Mouse (Mus musculus): ENCODE measurements at regions not wholly inside any gene's neighbourhood (a gene's known extent, or its start where the extent isn't known, plus 50 kb on each side); places are given as distances from the start of the nearest gene placed in this dataset.

- WGBS (ENCODE audit: insufficient replicate concordance), result 65% methylated on average over 1 of the region's 1 CpGs
Measured at GRCm38 (mm10) chr6:31058299-31058698, 99.4 kb upstream of the Klf14 start.

GRCm38 (mm10) chr6:31058961-31059360 is 100.1 kb upstream of the Klf14 start:
- DNase-seq (ENCODE audit: low read depth in 3 of 3, low spot score in 3 of 3), result no peak
- WGBS (ENCODE audit: insufficient replicate concordance), result 75% methylated on average over 3 of the region's 3 CpGs
- Histone ChIP-seq H3K36me3 (replicated peaks; ENCODE audit: control insufficient read depth, insufficient read depth, low read depth) (no peaks in the 10 kb centered on the region), H3K4me3 (ENCODE audit: insufficient read depth in 1 of 2, low read depth in 2 of 2, low read length in 2 of 2) (no peak overlapping the region), H3K27me3 (ENCODE audit: control insufficient read depth, insufficient read depth, low read length) (no peaks in the 10 kb centered on the region), H3K9me3 (ENCODE audit: control insufficient read depth, low read length) (no peaks in the 10 kb centered on the region), H3K27ac (no peak overlapping the region), H3K4me1 (replicated peaks; ENCODE audit: control insufficient read depth in 2 of 2, insufficient read depth in 2 of 2, low read length in 1 of 2) (no peaks in the 10 kb centered on the region), H3K9ac (replicated peaks) (no peak overlapping the region), H3K4me2 (ENCODE audit: low read depth) (no peak overlapping the region)
- no peak for ATAC-seq (ENCODE audit: insufficient read depth)
- TF ChIP-seq EP300 (IDR thresholded peaks at IDR 0.05; ENCODE audit: low read depth) (no peak), CTCF (IDR thresholded peaks at IDR 0.05; ENCODE audit: low read depth) (no peak)

More at GRCm38 (mm10) chr6:31058299-31058698, 99.4 kb upstream of the Klf14 start:
- Histone ChIP-seq H3K27me3 (ENCODE audit: control insufficient read depth, insufficient read depth, low read length) (no peaks in the 10 kb centered on the region), H3K9me3 (ENCODE audit: control insufficient read depth, low read length) (no peaks in the 10 kb centered on the region), H3K4me2 (ENCODE audit: low read depth) (no peak overlapping the region), H3K4me3 (ENCODE audit: insufficient read depth in 1 of 2, low read depth in 2 of 2, low read length in 2 of 2) (no peak overlapping the region), H3K4me1 (replicated peaks; ENCODE audit: control insufficient read depth in 2 of 2, insufficient read depth in 2 of 2, low read length in 1 of 2) (no peaks in the 10 kb centered on the region), H3K36me3 (replicated peaks; ENCODE audit: control insufficient read depth, insufficient read depth, low read depth) (no peaks in the 10 kb centered on the region), H3K9ac (replicated peaks) (no peak overlapping the region), H3K27ac (no peak overlapping the region)
- ATAC-seq (ENCODE audit: insufficient read depth) (no peak), DNase-seq (ENCODE audit: low read depth in 3 of 3, low spot score in 3 of 3) (no peak)
- TF ChIP-seq CTCF (IDR thresholded peaks at IDR 0.05; ENCODE audit: low read depth), result no peak

GRCm38 (mm10) chr6:31061813-31062212 is 102.9 kb upstream of the Klf14 start:
- Histone ChIP-seq H3K27ac (no peak overlapping the region), H3K4me2 (ENCODE audit: low read depth) (no peak overlapping the region), H3K4me1 (replicated peaks; ENCODE audit: control insufficient read depth in 2 of 2, insufficient read depth in 2 of 2, low read length in 1 of 2) (no peaks in the 10 kb centered on the region), H3K4me3 (ENCODE audit: insufficient read depth in 1 of 2, low read depth in 2 of 2, low read length in 2 of 2) (no peak overlapping the region), H3K9ac (replicated peaks) (no peak overlapping the region), H3K9me3 (ENCODE audit: control insufficient read depth, low read length) (no peaks in the 10 kb centered on the region), H3K27me3 (ENCODE audit: control insufficient read depth, insufficient read depth, low read length) (no peaks in the 10 kb centered on the region), H3K36me3 (replicated peaks; ENCODE audit: control insufficient read depth, insufficient read depth, low read depth) (no peaks in the 10 kb centered on the region)
- ATAC-seq (ENCODE audit: insufficient read depth) (no peak), DNase-seq (ENCODE audit: low read depth in 3 of 3, low spot score in 3 of 3) (no peak)
- WGBS (ENCODE audit: insufficient replicate concordance), result 71% methylated on average over 4 of the region's 4 CpGs
- no peak for TF ChIP-seq EP300 (IDR thresholded peaks at IDR 0.05; ENCODE audit: low read depth)
- TF ChIP-seq CTCF (IDR thresholded peaks at IDR 0.05; ENCODE audit: low read depth), result no peak

GRCm38 (mm10) chr6:31065419-31065818 is 106.5 kb upstream of the Klf14 start:
- DNase-seq (ENCODE audit: low read depth in 3 of 3, low spot score in 3 of 3), result no peak

GRCm38 (mm10) chr6:31066861-31067260 is 108.0 kb upstream of the Klf14 start:
- H3K36me3 ChIP-seq (replicated peaks; ENCODE audit: control insufficient read depth, insufficient read depth, low read depth), result no peaks in the 10 kb centered on the region
- WGBS (ENCODE audit: insufficient replicate concordance), result 79% methylated on average over 5 of the region's 5 CpGs
- ATAC-seq (ENCODE audit: insufficient read depth) (no peak), DNase-seq (ENCODE audit: low read depth in 3 of 3, low spot score in 3 of 3) (no peak)
- TF ChIP-seq EP300 (IDR thresholded peaks at IDR 0.05; ENCODE audit: low read depth), result no peak
- no peak for TF ChIP-seq CTCF (IDR thresholded peaks at IDR 0.05; ENCODE audit: low read depth)
- H3K27me3 ChIP-seq (ENCODE audit: control insufficient read depth, insufficient read depth, low read length), result no peaks in the 10 kb centered on the region
- peaks cover 0 to 4% of the 10 kb centered on the region in 2 experiments; a peak in 1 of 4 replicates for H3K4me1 ChIP-seq (replicated peaks; ENCODE audit: control insufficient read depth in 2 of 2, insufficient read depth in 2 of 2, low read length in 1 of 2)
- no peak overlapping the region for H3K4me3 ChIP-seq (ENCODE audit: insufficient read depth in 1 of 2, low read depth in 2 of 2, low read length in 2 of 2)
- H3K4me2 ChIP-seq (ENCODE audit: low read depth), result no peak overlapping the region
- no peak overlapping the region for H3K9ac ChIP-seq (replicated peaks)
- no peak overlapping the region for H3K27ac ChIP-seq
- no peaks in the 10 kb centered on the region for H3K9me3 ChIP-seq (ENCODE audit: control insufficient read depth, low read length)

More at GRCm38 (mm10) chr6:31065419-31065818, 106.5 kb upstream of the Klf14 start:
- no peak for ATAC-seq (ENCODE audit: insufficient read depth)
- H3K4me3 ChIP-seq (ENCODE audit: insufficient read depth in 1 of 2, low read depth in 2 of 2, low read length in 2 of 2), result no peak overlapping the region
- H3K27me3 ChIP-seq (ENCODE audit: control insufficient read depth, insufficient read depth, low read length), result no peaks in the 10 kb centered on the region
- H3K27ac ChIP-seq, result no peak overlapping the region
- H3K4me1 ChIP-seq (replicated peaks; ENCODE audit: control insufficient read depth in 2 of 2, insufficient read depth in 2 of 2, low read length in 1 of 2), result peaks cover 0 to 4% of the 10 kb centered on the region in 2 experiments; a peak in 1 of 4 replicates
- H3K9me3 ChIP-seq (ENCODE audit: control insufficient read depth, low read length), result no peaks in the 10 kb centered on the region
- WGBS (ENCODE audit: insufficient replicate concordance), result 51% methylated on average over 9 of the region's 9 CpGs
- no peak overlapping the region for H3K9ac ChIP-seq (replicated peaks)
- TF ChIP-seq CTCF (IDR thresholded peaks at IDR 0.05; ENCODE audit: low read depth) (no peak), EP300 (IDR thresholded peaks at IDR 0.05; ENCODE audit: low read depth) (no peak)
- no peaks in the 10 kb centered on the region for H3K36me3 ChIP-seq (replicated peaks; ENCODE audit: control insufficient read depth, insufficient read depth, low read depth)
- H3K4me2 ChIP-seq (ENCODE audit: low read depth), result no peak overlapping the region

Data from liver, embryonic 14.5 days (tissue).